Mouse (Mus musculus): Measurements from ENCODE around the gene Spns2. TPM values are rescaled to one million over a fixed set of nuclear protein-coding genes. Genes with fewer than 3 reads are reported as not detected.
A peak's percentile ranks its signal among the peaks of the same experiment; 100 is the strongest.

Spns2 gene
- polyA plus RNA-seq, 1 experiment from 2014 or later: 3.2 TPM

DNA sequence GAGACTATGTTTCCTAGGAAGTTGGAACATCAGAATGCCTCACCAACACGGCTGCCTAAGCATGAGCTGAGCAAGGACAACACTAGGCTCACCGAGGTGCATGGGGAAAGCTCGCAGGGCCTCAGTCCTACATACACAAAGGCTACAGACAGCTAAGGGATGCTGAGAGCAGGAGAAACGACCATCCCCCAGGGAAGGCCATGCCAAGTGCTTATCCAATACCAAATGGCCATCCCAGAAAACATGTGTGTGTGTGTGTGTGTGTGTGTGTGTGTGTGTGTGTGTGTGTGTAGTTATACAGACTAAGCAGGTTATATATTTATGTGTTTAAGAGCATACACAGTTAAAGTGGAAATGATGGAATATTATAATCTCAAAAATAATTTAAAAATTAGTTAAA is 34.0 kb upstream of the Spns2 start:
- no peak for ATAC-seq (ENCODE audit: low read depth)
- no peaks in the 10 kb centered on the region for H3K36me3 ChIP-seq (ENCODE audit: control insufficient read depth, insufficient read depth, low read length)
- no peak overlapping the region for H3K4me3 ChIP-seq (ENCODE audit: low read length)
- H3K9me3 ChIP-seq (ENCODE audit: control insufficient read depth, low read length): no peaks in the 10 kb centered on the region
- 35% methylated on average over 4 of the region's 4 CpGs for WGBS
- H3K9ac ChIP-seq (ENCODE audit: low read length): no peak overlapping the region
- no peak overlapping the region for H3K27ac ChIP-seq (ENCODE audit: low read length)
- no peaks in the 10 kb centered on the region for H3K27me3 ChIP-seq (ENCODE audit: control insufficient read depth, insufficient read depth, low read depth, low read length)
- peaks cover 7% of the 10 kb centered on the region for H3K4me1 ChIP-seq (replicated peaks; ENCODE audit: control insufficient read depth, insufficient read depth, low read length)
- no peak overlapping the region for H3K4me2 ChIP-seq (ENCODE audit: low read depth, low read length)

DNA sequence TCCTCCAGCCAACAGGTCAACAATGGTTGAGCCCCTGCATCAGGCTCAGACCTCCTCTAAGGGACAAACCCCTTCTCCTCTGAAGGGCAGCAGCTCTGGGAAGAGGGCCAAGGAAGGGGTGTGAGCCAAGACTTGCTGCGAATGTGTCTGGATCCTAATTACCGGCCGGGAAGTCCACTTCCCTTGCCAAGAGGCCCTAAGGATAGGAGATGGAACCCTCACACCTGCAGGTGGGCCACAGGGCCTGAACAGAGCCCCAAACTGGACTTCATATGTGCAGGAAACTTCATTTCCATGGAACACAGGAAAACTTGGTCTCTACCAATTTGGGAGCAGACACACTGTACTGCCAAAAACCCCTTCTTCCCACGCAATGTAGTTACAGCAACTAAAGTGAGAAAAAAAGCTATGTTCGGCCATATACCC is 32.9 kb upstream of the Spns2 start:
- 0 out of 2 replicates have a peak, but pooled peaks have one; percentile 54 for ATAC-seq (ENCODE audit: low read depth)
- Histone ChIP-seq H3K9me3 (ENCODE audit: control insufficient read depth, low read length) (no peaks in the 10 kb centered on the region), H3K36me3 (ENCODE audit: control insufficient read depth, insufficient read depth, low read length) (no peaks in the 10 kb centered on the region), H3K4me2 (ENCODE audit: low read depth, low read length) (no peak overlapping the region), H3K4me3 (ENCODE audit: low read length) (no peak overlapping the region), H3K27ac (ENCODE audit: low read length) (no peak overlapping the region), H3K4me1 (replicated peaks; ENCODE audit: control insufficient read depth, insufficient read depth, low read length) (peaks cover 7% of the 10 kb centered on the region), H3K27me3 (ENCODE audit: control insufficient read depth, insufficient read depth, low read depth, low read length) (no peaks in the 10 kb centered on the region), H3K9ac (ENCODE audit: low read length) (no peak overlapping the region)
- WGBS: 38% methylated on average over 5 of the region's 5 CpGs

DNA sequence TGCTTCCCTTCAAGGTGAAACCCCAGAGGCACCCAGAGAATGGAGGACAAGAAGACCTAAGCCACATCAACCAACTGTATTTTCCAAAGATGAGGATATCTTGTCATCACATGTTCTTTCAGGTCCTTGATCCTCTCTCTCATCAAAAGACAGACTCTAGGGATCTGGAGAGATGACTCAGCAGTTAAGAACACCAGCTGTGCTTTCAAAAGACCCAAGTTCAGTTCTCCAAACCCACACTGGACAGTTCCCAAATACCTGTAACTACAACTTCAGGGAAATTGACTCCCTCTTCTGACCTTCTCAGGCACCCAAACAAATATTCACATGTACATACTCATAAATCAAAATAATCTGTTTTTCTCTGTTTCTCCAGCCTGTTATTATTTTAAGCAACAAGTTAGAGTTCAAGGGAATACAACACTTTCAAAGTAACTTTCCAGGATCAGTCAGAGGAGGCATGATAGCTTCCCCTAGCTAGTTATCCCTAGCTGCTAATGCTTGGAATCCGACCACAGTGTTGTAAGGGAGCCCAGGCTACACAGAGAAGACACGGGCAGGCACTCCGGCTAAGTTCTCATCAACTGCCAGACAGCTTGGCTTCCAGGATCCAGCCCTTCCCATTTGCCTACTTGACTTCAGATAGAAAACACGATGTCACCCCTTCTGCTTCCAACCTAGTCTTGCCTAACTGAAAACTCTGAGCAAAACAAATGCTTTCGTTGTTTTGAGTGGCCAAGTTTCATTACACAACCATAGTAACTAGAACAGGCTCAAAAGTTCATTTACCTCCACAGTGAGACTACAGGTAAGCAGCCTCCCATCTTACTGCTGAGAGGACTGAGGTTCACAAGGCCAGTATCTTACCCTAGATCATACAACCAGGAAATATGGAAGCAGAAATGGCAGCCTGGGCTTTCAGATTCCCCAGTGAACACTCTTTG is 32.2 kb upstream of the Spns2 start:
- ATAC-seq (ENCODE audit: low read depth): no peak
- Histone ChIP-seq H3K4me2 (ENCODE audit: low read depth, low read length) (no peak overlapping the region), H3K4me1 (replicated peaks; ENCODE audit: control insufficient read depth, insufficient read depth, low read length) (peaks cover 7% of the 10 kb centered on the region), H3K27ac (ENCODE audit: low read length) (no peak overlapping the region), H3K36me3 (ENCODE audit: control insufficient read depth, insufficient read depth, low read length) (no peaks in the 10 kb centered on the region), H3K27me3 (ENCODE audit: control insufficient read depth, insufficient read depth, low read depth, low read length) (no peaks in the 10 kb centered on the region), H3K4me3 (ENCODE audit: low read length) (no peak overlapping the region), H3K9me3 (ENCODE audit: control insufficient read depth, low read length) (no peaks in the 10 kb centered on the region), H3K9ac (ENCODE audit: low read length) (no peak overlapping the region)
- 70% methylated on average over 5 of the region's 5 CpGs for WGBS

DNA sequence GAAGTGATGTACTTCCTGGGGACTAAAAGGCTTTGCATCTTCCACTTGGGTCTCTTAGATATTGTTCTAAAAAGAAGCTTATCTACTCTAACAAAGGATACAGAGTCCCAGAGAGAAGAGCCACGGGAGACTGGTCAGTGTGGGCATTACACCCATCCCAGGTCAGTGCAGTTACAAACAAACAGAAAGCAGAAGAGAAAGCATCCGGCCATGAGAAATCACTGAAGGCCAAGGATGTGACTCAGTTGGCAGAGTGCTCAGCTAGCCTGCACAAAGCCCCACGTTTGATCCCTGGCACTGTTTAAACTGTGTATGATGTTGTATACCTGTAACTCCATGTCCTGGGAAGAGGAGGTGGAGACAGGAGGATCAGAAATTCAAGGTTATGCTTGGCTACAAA is 30.2 kb upstream of the Spns2 start:
- WGBS: 54% methylated on average over 3 of the region's 3 CpGs
- ATAC-seq (ENCODE audit: low read depth): no peak
- H3K9ac ChIP-seq (ENCODE audit: low read length): no peak overlapping the region
- H3K27ac ChIP-seq (ENCODE audit: low read length): no peak overlapping the region; the same call in 1 of the 2 replicates
- H3K36me3 ChIP-seq (ENCODE audit: control insufficient read depth, insufficient read depth, low read length): no peaks in the 10 kb centered on the region
- no peak overlapping the region for H3K4me3 ChIP-seq (ENCODE audit: low read length)
- no peaks in the 10 kb centered on the region for H3K9me3 ChIP-seq (ENCODE audit: control insufficient read depth, low read length)
- peaks cover 7% of the 10 kb centered on the region for H3K4me1 ChIP-seq (replicated peaks; ENCODE audit: control insufficient read depth, insufficient read depth, low read length)
- no peaks in the 10 kb centered on the region for H3K27me3 ChIP-seq (ENCODE audit: control insufficient read depth, insufficient read depth, low read depth, low read length)
- no peak overlapping the region for H3K4me2 ChIP-seq (ENCODE audit: low read depth, low read length)

DNA sequence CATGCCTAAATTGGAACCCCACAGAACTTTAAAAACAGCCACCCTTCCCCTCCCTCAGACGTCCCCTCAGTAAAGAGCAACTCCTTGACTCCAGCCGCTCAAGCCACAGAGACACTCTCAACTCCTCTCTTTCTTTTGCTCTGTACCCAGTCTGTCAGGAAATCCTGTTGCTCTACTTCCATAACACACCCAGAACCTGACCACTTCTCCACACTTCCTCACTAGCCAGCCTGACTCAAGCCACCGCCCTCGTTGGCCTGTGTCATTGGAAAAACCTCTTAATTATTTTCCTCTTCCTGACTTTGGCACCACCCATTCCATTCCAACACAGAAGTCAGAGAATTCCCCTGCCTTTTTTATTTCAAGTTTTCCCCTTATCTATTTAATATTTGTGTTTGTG is 29.5 kb upstream of the Spns2 start:
- peak; percentile 56; the same call in 1 of the 2 replicates for ATAC-seq (ENCODE audit: low read depth)
- Histone ChIP-seq H3K9ac (ENCODE audit: low read length) (no peak overlapping the region), H3K4me2 (ENCODE audit: low read depth, low read length) (no peak overlapping the region), H3K27ac (ENCODE audit: low read length) (no peak overlapping the region), H3K4me3 (ENCODE audit: low read length) (no peak overlapping the region), H3K9me3 (ENCODE audit: control insufficient read depth, low read length) (no peaks in the 10 kb centered on the region), H3K4me1 (replicated peaks; ENCODE audit: control insufficient read depth, insufficient read depth, low read length) (peaks cover 7% of the 10 kb centered on the region), H3K36me3 (ENCODE audit: control insufficient read depth, insufficient read depth, low read length) (no peaks in the 10 kb centered on the region), H3K27me3 (ENCODE audit: control insufficient read depth, insufficient read depth, low read depth, low read length) (no peaks in the 10 kb centered on the region)
- 45% methylated on average over 4 of the region's 4 CpGs for WGBS

DNA sequence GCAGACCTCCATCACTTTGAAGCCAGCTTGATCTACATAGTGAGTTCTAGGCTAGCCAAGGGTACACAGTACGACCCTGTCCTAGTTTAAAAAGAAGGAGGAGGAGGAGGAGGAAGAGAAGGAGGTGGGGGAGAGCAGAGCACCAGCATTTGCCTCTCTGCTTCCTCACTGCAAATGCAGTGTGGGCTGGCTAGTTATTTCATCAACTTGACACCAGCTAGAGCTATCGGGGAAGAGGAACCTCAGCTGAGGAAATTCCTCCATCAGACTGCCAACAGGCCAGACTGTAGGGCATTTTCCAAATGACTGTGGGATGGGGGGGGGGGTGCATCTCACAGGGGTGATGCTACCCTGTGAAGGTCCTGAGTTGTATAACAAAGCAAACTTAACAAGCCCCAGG is 28.7 kb upstream of the Spns2 start:
- no peaks in the 10 kb centered on the region for H3K27me3 ChIP-seq (ENCODE audit: control insufficient read depth, insufficient read depth, low read depth, low read length)
- H3K9me3 ChIP-seq (ENCODE audit: control insufficient read depth, low read length): no peaks in the 10 kb centered on the region
- H3K4me2 ChIP-seq (ENCODE audit: low read depth, low read length): no peak overlapping the region
- H3K4me1 ChIP-seq (replicated peaks; ENCODE audit: control insufficient read depth, insufficient read depth, low read length): peaks cover 7% of the 10 kb centered on the region
- WGBS: 49% methylated on average over 2 of the region's 2 CpGs
- H3K36me3 ChIP-seq (ENCODE audit: control insufficient read depth, insufficient read depth, low read length): no peaks in the 10 kb centered on the region
- ATAC-seq (ENCODE audit: low read depth): no peak
- no peak overlapping the region for H3K27ac ChIP-seq (ENCODE audit: low read length)
- no peak overlapping the region for H3K4me3 ChIP-seq (ENCODE audit: low read length)
- H3K9ac ChIP-seq (ENCODE audit: low read length): no peak overlapping the region

DNA sequence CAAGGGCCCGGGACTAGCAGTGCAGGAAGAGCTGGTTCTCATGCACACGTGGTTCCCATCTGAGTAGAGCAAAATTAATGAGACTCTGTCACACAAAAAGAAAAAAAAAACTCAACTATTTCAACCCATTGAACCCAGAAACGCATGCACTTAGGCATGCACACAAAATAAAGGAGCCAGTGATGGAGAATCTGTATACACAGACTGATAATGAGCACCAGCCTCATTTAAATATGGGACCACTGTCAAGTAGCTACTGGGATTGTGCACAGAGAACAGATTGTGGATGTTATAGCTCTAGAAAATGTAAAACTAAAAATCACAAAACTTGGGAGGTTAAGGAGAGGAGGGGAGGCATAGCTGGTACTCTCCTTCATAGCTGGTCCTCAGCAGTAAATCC is 25.3 kb upstream of the Spns2 start:
- Histone ChIP-seq H3K27ac (ENCODE audit: low read length) (no peak overlapping the region), H3K9ac (ENCODE audit: low read length) (no peak overlapping the region), H3K4me3 (ENCODE audit: low read length) (no peak overlapping the region), H3K36me3 (ENCODE audit: control insufficient read depth, insufficient read depth, low read length) (no peaks in the 10 kb centered on the region), H3K4me1 (replicated peaks; ENCODE audit: control insufficient read depth, insufficient read depth, low read length) (no peaks in the 10 kb centered on the region), H3K4me2 (ENCODE audit: low read depth, low read length) (no peak overlapping the region), H3K27me3 (ENCODE audit: control insufficient read depth, insufficient read depth, low read depth, low read length) (no peaks in the 10 kb centered on the region), H3K9me3 (ENCODE audit: control insufficient read depth, low read length) (no peaks in the 10 kb centered on the region)
- WGBS: 55% methylated on average over 3 of the region's 3 CpGs
- ATAC-seq (ENCODE audit: low read depth): no peak

DNA sequence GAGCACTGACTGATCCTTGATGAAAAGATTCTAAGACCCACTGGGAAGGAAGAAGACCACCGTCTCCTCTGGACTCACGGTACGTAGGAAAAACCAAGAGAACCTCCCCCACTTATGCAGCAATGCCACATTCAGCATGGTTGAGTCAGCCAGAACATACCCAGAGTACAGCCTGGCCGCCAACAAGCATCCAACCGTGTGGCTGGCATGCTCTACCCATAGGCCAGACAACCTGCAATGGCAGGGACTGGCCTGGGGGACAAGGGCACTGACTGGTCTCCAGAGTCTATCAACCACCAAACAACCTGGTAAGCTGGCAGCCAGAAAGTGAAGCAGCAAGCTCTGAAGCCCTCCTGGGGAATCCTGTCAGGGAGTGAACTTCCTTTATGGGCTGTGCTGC is 18.9 kb upstream of the Spns2 start:
- ATAC-seq (ENCODE audit: low read depth): no peak
- Histone ChIP-seq H3K9me3 (ENCODE audit: control insufficient read depth, low read length) (no peaks in the 10 kb centered on the region), H3K4me3 (ENCODE audit: low read length) (no peak overlapping the region), H3K36me3 (ENCODE audit: control insufficient read depth, insufficient read depth, low read length) (no peaks in the 10 kb centered on the region), H3K27ac (ENCODE audit: low read length) (no peak overlapping the region), H3K9ac (ENCODE audit: low read length) (no peak overlapping the region), H3K27me3 (ENCODE audit: control insufficient read depth, insufficient read depth, low read depth, low read length) (no peaks in the 10 kb centered on the region), H3K4me1 (replicated peaks; ENCODE audit: control insufficient read depth, insufficient read depth, low read length) (no peaks in the 10 kb centered on the region), H3K4me2 (ENCODE audit: low read depth, low read length) (no peak overlapping the region)
- WGBS: 88% methylated on average over 5 of the region's 5 CpGs

DNA sequence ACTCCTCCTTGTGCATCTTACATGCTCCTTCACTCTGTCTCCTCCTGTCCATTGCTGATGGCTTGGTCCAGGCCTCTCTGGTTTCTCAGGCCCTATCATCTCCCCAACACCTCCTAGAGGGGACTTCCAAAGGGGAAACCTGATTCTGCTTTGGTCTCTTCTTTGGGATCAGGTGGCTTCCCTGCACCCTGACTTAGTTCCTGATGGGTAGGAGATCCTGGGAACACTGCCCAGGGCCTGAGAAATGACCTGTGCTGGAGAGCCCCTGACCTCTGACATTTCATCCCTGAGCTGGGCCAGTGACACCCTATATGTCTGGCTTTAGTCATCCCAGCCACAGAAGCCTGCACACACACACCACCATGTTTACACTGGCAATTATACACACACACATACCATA is 17.9 kb upstream of the Spns2 start:
- no peaks in the 10 kb centered on the region for H3K36me3 ChIP-seq (ENCODE audit: control insufficient read depth, insufficient read depth, low read length)
- no peak overlapping the region for H3K4me2 ChIP-seq (ENCODE audit: low read depth, low read length)
- no peak overlapping the region for H3K27ac ChIP-seq (ENCODE audit: low read length)
- H3K4me3 ChIP-seq (ENCODE audit: low read length): no peak overlapping the region
- no peak for ATAC-seq (ENCODE audit: low read depth)
- H3K27me3 ChIP-seq (ENCODE audit: control insufficient read depth, insufficient read depth, low read depth, low read length): no peaks in the 10 kb centered on the region
- H3K4me1 ChIP-seq (replicated peaks; ENCODE audit: control insufficient read depth, insufficient read depth, low read length): no peaks in the 10 kb centered on the region
- H3K9ac ChIP-seq (ENCODE audit: low read length): no peak overlapping the region
- no peaks in the 10 kb centered on the region for H3K9me3 ChIP-seq (ENCODE audit: control insufficient read depth, low read length)

Data from lung, embryonic 16.5 days (tissue).